Mouse (Mus musculus) central nervous system, embryonic 11.5 days (tissue): ENCODE measurements around the gene Rapgef6. TPM values are rescaled to one million over a fixed set of nuclear protein-coding genes. Genes with fewer than 3 reads are reported as not detected.

Experiments used
- polyA plus RNA-seq: library from polyadenylated mRNA; depleted of rRNA; stranded (reverse); fragments of >200 nt; gene quantifications from 2 replicates; pipeline ENCODE4 v1.2.3, GENCODE M21; 2012; rRNA removed

The Rapgef6 gene
- polyA plus RNA-seq: 18.9 and 19.1 TPM in 2 replicates

DNA sequence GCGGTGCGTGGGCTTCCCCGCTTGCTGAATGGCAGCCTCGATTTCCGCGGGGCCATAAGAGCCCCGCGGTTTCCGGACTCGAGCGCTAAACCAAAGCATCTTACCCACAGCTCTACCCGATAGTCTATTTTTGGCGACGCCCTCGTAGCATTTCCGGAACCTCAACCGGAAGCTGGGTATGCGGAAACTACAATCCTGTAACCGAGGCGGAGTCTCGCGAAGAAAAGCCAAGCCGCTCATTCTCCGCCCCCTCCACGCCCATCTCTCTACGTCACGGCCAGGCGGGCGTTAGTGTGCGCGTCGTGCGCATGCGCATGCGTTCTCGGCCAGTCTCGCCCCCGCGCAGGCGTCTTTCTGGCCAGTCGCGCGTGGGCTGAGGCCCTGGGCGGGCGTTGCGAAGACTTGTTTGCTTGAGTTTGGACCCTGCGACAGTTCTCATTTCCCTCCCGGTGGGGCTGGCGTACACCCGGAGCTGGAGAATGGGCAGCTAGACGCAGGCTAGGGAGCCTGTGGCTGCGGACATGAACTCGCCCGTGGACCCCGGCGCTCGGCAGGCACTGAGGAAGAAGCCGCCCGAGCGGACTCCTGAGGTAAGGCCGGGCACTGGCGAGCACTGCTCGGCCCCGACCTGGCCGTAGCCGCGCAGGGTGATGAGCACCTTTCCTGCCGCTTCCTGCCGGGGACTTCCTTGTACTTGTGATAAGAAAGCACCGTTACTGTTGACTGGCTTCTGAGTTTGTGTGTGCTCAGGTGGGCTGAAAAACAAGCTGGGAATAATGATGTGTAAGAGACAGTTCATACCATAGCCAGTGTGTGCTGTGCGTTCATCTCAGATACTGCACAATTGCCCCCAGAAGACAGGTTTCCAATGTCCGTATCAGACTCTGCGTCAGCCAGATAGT, at the start of gene Rapgef6:
Gene Rapgef6 (plus strand): TSS at position 319 of the 902 bp plus-strand sequence.

Other genes with a start within 250 kb of the Rapgef6 start
- 14.6 and 17.8 TPM in 2 replicates for gene Acsl6, start 219.0 kb upstream of the Rapgef6 start, polyA plus RNA-seq
- not detected in 2 replicates for gene Meikin, start 152.2 kb upstream of the Rapgef6 start, polyA plus RNA-seq
- gene Fnip1, start 84.6 kb upstream of the Rapgef6 start, polyA plus RNA-seq: 6.6 and 10.4 TPM in 2 replicates